Mouse (Mus musculus) stomach, postnatal 0 days (tissue): Measurements from ENCODE around the gene Asf1a.

Experiments used
- CTCF ChIP-seq: IDR thresholded peaks from 2 replicates; pipeline ENCODE4 v1.5.1; 2016; ENCODE audit warnings: antibody characterized with exemption, low read depth, mild to moderate bottlenecking, moderate library complexity
- EP300 ChIP-seq: optimal IDR thresholded peaks from 2 replicates; pipeline ENCODE3; 2016; ENCODE audit warnings: antibody characterized with exemption

DNA sequence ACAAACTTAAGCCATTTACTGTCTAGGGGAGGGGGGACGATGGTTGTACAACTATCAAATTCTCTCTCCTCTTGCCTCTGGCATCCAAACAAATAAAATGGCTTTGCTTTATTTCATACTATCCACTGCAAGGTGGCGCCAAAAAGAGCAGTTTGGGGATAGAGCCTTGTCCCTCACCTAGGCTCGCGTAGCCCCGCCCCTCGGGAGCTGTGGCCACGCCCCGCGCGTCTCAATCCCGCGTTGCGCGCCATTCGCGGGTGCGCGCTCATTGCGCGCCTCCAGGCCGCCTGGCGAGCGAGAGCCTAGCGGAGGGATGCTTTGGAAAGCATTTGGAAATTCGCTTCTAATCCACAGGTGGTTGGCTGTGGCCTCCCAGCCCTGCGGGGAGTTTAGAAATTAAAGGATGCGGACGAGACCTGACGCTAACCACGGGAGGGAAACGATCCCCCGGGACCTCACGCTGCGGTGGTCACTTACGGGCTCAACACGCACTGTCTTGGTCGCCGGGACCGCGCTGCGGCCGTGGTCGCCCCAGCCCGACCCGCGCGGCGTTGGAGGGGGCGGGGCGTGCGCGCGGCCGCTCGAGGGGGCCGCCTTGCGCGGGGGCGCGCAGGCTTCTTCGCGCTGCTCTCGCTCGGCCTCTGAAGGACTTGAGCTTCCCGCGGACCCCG, 32.8 kb downstream of the Asf1a start:
- peak; percentile 67 for TF ChIP-seq CTCF
- TF ChIP-seq EP300 = no peak
